Mouse (Mus musculus): ENCODE measurements around the gene Cxcr6.
"Not testable (repeated sequence)": the region's sequence is repeated elsewhere in the genome, so short reads cannot be mapped to it uniquely, and the experiment has no call there.

Cxcr6 gene

DNA sequence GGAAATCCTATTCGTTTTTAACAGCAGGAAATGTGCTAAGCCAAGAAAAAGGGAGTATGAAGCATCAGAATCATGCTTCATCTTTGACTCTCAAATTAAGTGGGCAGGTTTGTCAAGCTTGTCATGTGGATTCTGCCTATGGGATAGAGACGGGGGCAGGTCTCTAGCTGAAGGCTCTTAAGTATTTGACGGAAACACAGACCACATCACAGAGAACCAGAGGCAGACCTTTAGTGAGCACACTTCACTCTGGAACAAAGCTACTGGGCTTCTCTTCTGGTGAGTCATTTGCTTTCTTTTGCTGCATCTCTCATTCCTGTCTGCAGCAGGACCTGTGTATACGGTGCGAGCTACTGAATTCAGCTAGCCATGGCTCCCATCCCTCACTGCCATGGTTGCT is at the start of gene Cxcr6:
Cxcr6 (plus strand) TSS at position 209 of the 400 bp plus-strand sequence.
- no peak for DNase-seq

DNA sequence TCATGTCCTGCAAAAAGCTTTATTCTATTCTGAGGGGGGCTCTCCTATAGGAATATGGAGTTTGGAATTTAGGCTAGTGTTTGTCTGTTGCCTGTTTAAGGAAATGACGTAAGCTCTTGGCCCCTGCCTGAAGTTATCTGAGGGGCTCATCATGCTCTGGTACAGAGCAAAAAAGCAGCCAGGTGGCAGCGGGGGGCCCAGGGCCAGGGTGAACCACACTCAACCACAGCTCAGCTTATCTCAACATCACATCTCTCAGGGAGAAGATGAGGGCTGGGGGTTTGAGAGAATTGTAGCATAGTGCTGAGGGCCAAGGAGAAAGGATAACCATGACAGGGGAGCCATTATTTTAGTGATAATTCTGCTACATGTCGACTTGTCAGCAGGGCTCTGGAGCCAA is 49.5 kb upstream of the Cxcr6 start:
- no peak for DNase-seq

DNA sequence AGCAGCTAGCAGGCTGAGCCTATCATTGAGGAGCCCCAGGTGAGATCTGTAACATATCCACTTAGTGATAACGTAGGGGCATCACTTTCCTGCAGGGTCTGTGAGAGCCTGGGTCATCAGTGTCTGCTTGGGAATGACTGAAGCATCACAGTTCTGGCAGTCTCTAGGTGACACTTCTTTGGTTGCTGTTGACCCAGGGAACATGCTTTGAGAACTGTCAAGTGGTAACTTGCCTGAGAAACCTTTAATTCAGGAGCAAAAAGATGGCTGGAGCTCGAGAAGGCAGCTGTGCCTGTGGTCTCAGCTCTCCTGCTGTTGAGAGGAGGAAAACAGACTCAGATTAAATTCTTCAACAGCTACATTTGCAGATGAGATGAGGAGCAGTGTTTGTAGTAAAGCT is 48.9 kb upstream of the Cxcr6 start:
- no peak for DNase-seq

DNA sequence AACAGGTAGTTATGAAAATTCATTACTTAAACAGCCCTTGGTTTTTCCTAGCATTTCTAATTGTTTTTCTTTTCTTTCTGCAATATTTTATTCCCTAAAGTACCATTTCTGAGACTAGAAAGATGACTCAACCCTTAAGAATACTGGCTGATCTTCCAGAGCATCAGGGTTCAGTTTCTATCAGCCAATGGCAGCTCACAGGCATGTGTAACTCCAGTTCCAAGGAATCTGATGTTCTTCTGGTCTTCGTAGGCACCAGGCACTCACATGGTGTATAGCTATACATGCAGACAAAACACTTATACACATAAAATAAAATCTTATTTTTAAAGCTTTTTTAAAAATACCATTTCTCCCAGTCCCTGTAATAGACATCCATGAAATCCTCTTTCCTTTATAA is 48.1 kb upstream of the Cxcr6 start:
- DNase-seq = no peak

DNA sequence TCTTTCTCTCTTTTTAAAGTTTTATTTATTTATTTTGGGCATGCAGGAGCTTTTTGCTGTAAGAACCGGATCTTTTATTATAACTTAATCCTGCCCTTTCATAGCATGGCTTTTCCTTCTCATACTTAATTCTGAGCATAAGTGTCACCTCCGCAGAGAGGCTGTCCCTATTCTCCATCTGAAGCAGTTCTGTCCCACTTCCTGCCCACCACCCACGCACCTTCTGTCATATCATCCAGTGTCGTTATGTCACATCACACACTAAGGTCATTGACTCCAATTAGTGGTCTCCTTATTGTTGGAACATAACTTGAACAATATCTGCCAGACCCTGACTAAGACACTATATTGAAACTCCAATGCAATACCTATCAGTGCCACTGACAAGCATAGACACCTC is 47.6 kb upstream of the Cxcr6 start:
- DNase-seq = no peak

DNA sequence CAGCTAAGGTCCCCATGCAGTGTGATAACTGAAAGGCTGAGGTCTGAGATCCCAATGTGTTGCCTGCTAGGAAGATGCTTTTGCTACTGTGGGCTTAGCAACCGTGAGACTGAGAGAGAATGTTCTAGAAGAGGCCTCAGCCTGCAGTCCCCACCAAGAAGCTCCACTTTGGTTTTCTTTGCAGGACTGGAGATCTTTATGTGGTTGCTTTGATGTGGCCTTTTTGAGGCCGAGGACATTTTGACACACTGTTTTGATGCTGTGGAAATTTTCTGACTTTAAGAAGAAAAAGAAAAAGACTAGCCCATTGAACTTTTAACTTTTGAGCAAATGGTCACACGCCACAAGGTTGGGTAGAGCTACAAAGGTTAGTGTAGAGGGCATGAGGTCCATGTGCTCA is 45.5 kb upstream of the Cxcr6 start:
- DNase-seq = no peak

DNA sequence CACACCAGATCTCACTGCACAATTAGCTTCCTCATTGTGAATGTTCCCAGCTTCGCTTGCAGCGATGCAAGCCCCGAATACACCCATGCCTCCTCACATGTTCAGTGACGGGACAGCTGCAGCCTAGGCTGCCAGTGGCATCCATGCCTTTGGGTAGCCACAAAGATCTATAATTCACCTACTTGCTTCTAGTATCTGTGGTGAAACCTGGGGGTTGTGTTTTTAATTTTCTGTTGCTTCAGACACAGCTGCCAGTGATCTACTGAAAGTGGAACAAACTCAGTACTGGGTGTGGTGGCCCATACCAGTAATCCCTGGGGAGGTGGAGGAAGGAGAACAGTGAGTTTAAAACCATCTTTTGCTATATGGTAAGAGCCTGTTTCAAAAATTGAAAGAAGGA is 43.4 kb upstream of the Cxcr6 start:
- no peak for DNase-seq

DNA sequence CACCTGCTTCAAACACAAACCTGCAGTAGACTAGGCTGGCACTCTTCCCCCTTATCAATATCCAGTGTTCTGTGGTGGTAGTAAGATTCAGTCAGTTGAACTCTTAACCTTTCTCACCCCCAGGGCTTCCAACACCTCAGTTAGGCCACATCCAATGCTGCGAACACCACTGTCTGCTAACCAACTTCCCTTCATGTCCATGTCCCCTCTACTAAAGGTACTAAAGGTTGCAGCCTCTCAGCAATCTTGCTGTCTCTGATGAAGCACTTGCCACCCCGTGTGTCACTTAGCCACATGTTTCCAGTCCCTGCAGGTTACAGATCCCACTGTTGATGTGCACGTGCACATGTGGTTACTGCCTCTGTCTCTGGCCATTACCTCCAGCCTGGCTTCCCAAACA is 42.5 kb upstream of the Cxcr6 start:
- no peak for DNase-seq

DNA sequence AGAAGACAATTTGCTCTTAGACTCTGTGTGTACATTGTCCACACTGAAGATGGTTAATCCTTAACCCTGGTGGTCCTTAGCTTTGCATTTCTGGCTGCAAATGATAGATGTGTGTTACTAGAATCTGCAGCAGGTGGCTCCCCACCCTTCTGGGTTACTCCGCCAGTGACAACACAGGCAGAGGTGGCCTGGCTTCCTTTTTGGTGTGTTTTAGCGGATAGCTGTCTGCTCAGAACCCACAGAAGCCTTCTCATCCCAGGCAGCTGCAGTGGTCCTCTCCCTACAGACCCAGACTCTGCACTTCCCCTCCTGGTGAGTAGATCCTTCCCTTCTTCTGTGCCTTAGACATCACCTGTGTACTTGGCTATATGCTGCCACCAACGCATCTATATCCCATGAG is 39.3 kb upstream of the Cxcr6 start:
- DNase-seq = no peak

DNA sequence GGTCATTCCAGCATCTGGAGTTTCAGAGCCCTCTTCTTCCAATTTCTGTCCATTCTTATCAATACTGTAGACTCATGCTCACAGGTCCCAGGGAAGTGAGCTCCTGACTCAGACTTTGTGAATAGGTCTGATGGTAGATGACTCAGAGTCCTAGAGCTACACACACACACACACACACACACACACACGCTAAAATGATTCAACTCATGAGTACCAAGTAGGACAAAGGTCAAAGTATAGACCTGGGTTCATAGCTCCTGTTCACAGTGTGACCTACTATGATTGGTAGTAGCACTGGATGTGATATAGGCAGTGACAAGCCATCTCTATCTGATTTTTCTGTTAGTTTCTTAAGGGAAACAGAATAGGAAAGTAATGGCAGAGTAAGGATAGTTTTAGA is 37.8 kb upstream of the Cxcr6 start:
- DNase-seq = no peak

DNA sequence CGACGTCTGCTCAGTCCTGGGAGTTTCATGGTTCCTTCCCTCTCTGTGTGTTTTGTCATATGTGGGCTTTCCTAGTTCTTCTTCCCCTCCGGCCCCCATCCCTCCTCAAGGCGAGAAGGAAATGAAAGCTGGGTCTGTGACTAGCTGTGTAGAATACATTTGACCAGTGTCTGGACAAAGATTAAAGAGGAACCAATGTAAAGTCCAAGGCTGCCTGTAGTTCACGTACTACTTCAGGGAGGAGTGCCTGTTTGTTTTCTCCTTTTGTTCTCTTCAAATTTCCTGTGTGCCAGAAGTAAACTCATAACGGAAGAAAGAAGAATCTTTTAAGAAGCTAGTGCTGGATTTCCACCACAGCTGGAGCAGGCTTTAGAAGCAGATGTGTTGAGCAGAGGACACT is 36.7 kb upstream of the Cxcr6 start:
- no peak for DNase-seq

DNA sequence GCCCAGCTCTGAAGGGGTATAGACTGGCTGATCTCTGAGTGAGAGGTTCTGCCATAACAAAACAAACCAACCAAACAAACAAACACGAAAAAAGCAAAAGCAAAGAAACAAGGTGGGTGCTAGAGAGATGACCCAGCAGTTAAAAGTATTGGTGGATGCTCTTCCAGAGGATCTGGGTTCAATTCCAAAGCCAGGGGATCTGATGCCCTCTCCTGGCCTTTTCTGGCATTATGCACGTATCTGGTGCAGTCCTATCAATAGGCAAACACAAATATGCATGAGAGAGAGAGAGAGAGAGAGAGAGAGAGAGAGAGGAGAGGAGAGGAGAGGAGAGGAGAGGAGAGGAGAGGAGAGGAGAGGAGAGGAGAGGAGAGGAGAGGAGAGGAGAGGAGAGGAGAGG is 33.0 kb upstream of the Cxcr6 start:
- DNase-seq = not testable (repeated sequence)

DNA sequence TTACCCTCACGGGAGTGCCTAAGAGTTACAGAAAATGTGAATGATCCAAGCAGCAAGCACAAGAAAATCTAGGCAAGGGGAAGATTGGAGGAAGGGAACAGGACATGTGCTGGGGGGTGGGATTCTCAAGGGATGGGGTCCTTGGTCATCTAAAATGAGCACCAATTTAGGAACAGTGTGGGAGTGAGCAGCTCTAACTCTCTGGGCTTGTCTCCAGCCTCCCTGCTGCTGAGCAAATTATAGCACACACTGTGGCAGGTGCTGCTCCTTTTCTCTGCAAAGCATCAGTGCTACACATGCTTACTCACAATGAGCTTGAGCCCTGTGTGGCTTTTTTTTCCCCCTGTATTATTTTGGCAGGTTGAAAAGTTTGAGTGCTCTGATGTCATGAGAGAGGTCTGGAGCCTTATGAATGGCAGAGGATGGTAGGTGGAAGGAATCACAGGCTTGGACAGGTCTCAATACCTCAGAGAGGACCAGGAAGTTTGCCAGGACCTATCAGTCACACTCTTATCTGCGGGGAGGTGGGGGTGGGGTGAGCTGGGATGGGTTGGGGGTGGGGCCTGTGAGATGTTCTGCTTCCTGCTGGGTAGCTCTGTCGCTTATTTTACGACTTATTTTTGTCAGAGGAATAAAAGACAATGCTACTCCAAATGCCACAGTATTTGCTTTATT is 17.3 kb upstream of the Cxcr6 start:
- DNase-seq = no peak

DNA sequence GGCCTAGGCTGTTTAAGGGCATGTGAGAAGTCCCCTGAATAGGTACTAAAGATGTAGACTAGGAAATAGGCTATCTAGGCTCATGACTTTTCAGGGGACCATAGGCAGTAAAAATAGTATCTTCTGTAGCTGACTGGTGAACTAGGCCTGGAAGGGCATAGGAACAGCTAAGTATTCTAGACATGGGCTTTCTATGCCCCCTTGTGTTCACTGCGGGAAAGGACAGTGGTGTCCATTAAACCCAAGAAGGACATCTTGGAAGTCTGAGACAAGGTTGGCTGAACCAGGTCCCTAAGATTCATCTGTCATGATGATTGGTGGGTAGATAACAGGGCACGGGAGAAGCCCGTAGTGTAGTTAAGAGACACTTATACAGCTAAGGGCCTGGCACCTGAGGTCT is 10.1 kb upstream of the Cxcr6 start:
- DNase-seq = peak; percentile 11 to 39

DNA sequence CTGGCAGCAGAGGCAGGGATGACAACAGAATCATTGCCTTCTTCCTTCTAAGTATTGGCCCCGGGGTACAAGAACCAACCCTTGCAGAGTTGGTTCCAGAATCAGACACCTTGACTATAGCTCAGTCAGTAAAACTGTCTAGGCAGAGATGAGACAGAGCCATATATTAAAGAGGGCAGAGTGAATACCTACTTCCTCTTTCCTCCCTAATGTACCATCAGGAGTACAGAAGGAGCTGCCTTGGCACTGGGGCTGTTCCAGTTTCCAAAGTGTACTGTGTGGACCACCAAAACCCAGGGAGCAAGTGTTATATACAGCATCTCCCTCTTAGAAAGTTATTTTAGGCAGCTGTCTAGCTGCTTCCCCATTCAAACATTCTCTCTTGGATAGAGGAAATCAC is 4.7 kb upstream of the Cxcr6 start:
- DNase-seq = no peak

DNA sequence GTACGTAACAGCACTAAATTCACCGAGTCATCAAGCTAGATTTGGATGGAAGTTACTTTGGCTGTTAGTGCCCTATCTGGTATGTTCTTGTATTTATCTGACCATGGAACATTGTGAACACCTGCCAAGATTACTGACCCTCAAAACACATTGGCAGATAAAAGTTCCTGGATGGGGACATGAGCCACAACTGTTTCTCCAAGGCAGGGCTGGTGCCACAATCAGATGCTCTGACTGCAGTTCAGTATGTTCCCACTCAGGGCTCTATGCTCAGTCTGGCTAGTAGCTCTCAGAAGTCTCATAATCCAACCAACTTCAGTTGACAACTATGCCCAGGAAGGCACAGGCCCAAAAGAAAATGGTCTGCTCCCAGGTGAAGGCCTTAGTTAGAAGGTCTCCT is 3.9 kb upstream of the Cxcr6 start:
- no peak for DNase-seq

DNA sequence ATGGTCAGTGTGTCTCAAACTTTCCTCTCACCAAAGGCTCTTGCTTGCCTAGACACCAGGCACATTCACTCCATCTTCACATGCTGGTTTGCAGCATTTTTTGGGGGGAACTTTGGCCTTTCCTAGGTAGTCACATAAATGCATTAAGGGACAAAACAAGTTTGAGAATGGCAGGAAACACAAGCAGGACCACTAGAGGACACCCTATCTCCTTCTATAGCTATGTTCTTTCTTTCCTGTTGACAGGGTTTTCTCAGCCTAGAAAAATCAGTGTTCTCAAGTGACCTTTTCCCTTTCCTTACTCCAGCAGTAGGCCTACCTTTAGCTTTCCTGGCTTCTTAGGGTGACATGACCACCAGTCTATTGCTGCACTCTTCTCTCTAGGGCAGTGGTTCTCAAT is 3.4 kb upstream of the Cxcr6 start:
- no peak for DNase-seq

DNA sequence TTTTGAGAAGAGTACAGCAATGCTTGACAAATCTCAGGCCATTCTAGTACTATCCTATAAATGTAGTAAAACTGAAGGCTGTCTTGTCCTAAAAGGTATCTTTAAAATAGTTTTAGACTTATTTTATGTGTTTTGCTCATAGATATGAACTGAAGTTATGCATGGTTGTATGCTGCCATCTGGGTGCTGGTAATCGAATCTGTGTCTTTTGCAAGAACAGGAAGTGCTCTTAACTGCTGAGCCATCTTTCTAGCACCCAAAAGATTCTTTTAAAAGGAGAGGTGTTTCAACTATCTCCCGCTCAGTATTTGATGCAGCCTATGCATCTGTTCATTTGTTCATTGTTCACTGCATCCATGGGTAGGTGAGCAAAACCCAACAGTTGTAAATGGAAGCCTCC is 1.0 kb upstream of the Cxcr6 start:
- DNase-seq = no peak

DNA sequence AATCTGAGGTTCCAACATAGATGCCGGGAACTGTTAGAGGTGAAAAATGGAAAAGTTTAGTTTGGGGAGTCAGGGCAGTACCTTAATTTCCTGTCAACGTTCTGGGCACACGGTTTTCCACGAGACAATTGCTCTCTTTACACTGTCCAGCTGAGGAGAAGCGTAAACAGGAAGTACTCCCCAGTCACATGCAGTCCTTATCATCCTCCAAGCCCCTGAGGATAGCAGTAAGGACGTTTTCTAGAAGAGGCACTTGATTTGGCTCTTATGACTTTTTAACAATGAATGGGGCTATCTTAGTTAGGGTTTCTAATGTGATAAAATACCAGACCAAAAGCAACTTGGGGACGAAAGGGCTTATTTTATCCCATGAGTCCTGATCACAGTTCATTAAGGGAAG is 2.3 kb downstream of the Cxcr6 start:
- no peak for DNase-seq

DNA sequence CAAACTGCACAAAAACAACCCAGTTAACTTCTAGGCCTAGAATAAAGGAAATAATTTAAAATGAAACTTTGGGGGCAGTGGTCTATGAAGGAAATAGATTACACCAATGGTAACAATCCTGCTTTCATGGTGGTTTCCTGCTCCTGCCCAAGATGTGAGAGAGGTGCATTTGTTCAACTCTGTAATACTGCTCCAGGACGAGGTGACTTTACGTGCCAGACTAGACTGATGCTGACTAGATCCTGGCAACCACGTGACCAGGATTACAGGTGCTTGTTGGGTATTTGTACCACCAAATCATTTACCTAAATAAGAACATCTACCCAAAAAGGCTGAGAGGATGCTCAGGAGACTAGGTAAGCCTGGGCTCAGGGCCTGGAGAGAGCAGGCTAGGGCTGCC is 5.6 kb downstream of the Cxcr6 start:
- DNase-seq = no peak

DNA sequence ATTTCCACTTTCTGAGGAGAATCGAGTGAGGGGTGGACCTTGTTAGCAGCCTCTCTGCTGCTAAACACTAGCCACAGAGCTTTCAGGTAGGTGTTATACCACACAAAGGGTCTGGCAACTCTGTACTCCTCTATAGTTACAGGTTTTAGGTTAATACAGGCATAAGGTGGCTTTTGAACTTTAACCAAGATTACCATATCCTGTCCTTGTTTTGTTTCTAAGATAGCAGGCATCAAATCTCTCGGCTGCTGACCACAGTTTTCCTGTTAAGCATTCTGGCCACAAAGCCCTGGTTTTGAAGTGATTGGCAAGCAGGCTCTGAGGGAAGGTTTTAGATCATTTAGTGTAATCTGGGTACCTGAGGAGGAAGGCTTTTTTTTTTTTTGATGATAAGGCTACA is 8.1 kb downstream of the Cxcr6 start:
- no peak for DNase-seq

DNA sequence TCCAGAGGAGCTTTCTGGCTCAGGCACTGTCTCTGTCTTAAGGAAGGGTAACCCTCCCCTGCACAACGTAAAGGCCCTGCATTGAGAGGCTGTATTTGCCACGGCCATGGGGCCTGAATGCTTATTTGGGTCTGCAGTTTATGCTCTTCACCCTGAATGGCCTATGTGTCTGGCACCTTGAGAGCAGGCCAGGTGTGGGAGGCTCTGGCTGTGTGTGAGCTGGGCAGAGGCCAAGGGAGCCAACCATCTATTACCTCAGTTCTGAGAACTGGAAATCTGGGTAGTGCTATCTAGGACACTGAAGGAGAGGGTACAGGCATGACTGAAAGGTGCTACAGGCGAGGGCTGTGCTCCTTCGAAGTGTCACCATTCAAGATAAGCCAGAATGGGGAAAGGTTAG is 8.5 kb downstream of the Cxcr6 start:
- DNase-seq = peak; percentile 50 to 57

DNA sequence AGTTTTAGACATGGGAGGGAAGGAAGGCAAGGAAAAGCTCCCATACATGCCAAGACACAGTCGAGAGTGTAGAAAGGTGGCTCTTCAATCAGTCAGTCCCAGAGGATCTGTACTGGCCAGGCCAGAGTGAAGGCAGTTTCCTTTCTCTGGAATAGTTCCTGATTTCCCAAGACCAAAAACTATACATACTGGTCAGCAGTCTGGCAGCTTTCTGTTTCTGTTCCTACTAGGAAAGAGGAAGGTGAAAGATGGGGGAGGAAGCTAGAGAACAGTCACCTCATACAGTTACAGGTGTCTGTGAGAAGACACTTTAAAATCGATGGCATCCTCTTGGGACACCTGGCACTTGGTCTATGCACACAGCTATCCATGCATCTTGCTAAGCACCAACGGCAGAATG is 9.2 kb downstream of the Cxcr6 start:
- peak in 1 of 2 experiments; percentile 23 for DNase-seq

DNA sequence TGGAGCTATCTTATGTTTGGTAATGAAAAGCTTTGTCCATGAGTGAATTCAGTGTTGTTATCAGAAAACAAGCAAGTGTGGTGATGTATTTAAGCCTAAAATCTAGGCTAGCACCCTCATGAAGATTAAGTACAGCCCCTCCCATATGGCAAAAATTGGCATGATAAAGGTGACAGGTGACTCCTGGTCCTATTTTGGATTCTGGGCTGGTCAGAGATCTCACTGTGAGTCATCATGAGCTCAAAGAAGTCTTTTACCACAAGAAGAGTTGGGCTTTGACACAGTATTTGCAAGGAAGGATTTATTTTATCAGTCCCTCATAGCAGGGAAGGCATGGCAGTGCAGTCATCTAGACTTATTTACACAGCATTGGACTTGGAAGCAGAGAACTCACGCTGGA is 9.7 kb downstream of the Cxcr6 start:
- peak; percentile 11 to 29 for DNase-seq

DNA sequence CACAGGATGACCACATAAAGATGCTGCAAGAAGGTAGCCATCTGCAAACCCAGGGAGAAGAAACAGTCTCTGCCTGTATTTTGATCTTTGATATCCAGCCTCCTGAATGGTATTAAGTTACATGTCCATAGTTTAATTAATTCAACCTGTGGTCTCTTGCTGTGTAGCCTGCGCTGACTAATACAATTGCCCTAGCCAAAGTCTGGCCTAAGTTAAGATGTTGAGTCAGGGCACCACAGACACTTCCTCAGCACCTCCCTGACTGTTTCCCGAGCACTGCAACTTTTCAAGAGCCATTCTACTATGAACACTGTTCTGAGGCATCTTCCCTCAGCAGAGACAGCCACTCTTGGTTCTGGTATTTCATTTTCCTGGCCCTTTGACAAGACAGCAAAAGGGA is 12.3 kb downstream of the Cxcr6 start:
- DNase-seq = no peak

DNA sequence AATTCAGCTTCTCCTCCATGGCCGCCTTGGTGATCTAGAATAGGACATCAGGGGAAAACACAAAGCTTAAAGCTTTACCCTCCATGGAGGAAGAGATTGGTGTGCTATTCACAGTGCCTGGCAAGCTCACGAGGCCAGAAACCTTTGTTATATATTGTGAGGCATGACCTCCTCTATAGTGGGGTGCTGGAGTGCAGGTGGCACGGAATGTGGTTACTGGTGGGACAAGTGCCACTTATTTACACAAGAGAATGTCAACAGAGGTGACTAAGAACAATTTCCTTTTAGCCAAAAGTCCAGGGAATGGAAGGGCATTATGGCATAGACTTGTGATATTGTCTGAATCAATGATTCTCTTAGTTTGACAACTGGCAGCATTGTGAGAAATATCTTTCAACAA is 20.4 kb downstream of the Cxcr6 start:
- no peak for DNase-seq
